Mouse (Mus musculus): ENCODE data around the gene Zfp354c.

Zfp354c gene

GRCm38 (mm10) chr11:50827010-50827953 lies at the start of gene Zfp354c:
Gene Zfp354c, minus strand, starts transcription at chr11:50827724.
- DNase-seq (ENCODE audit: extremely low read depth, insufficient read length, low spot score): peak; percentile 65

GRCm38 (mm10) chr11:50850989-50851601 lies 23.6 kb upstream of the Zfp354c start:
- no peak for DNase-seq (ENCODE audit: extremely low read depth, insufficient read length, low spot score)

- DNase-seq (ENCODE audit: extremely low read depth, insufficient read length, low spot score): no peak
Observed at GRCm38 (mm10) chr11:50850177-50850735, 22.7 kb upstream of the Zfp354c start, which contains the start of gene Grm6. Gene Grm6, plus strand, starts transcription at chr11:50850685.

- DNase-seq (ENCODE audit: extremely low read depth, insufficient read length, low spot score): no peak
Observed at GRCm38 (mm10) chr11:50849310-50849709, 21.8 kb upstream of the Zfp354c start.

GRCm38 (mm10) chr11:50848520-50849137 lies 21.1 kb upstream of the Zfp354c start:
- DNase-seq (ENCODE audit: extremely low read depth, insufficient read length, low spot score): no peak

- DNase-seq (ENCODE audit: extremely low read depth, insufficient read length, low spot score): no peak
Observed at GRCm38 (mm10) chr11:50847047-50847446, 19.5 kb upstream of the Zfp354c start.

GRCm38 (mm10) chr11:50845951-50846350 lies 18.4 kb upstream of the Zfp354c start:
- no peak for DNase-seq (ENCODE audit: extremely low read depth, insufficient read length, low spot score)

- DNase-seq (ENCODE audit: extremely low read depth, insufficient read length, low spot score): no peak
Observed at GRCm38 (mm10) chr11:50841023-50841735, 13.7 kb upstream of the Zfp354c start, which contains the start of gene Zfp879. Gene Zfp879, minus strand, starts transcription at chr11:50841552.

GRCm38 (mm10) chr11:50835727-50836126 lies 8.2 kb upstream of the Zfp354c start:
- DNase-seq (ENCODE audit: extremely low read depth, insufficient read length, low spot score): no peak

- no peak for DNase-seq (ENCODE audit: extremely low read depth, insufficient read length, low spot score)
Observed at GRCm38 (mm10) chr11:50826214-50826613, 1.3 kb downstream of the Zfp354c start.

- DNase-seq (ENCODE audit: extremely low read depth, insufficient read length, low spot score): no peak
Observed at GRCm38 (mm10) chr11:50814233-50814632, 13.3 kb downstream of the Zfp354c start.

- no peak for DNase-seq (ENCODE audit: extremely low read depth, insufficient read length, low spot score)
Observed at GRCm38 (mm10) chr11:50798836-50799235, 28.7 kb downstream of the Zfp354c start.

GRCm38 (mm10) chr11:50797674-50798073 lies 29.9 kb downstream of the Zfp354c start:
- DNase-seq (ENCODE audit: extremely low read depth, insufficient read length, low spot score): no peak

- no peak for DNase-seq (ENCODE audit: extremely low read depth, insufficient read length, low spot score)
Observed at GRCm38 (mm10) chr11:50771006-50771405, 56.5 kb downstream of the Zfp354c start.

- peak; percentile 55 for DNase-seq (ENCODE audit: extremely low read depth, insufficient read length, low spot score)
Observed at GRCm38 (mm10) chr11:50768995-50769749, 58.4 kb downstream of the Zfp354c start.

GRCm38 (mm10) chr11:50767039-50767438 lies 60.5 kb downstream of the Zfp354c start:
- no peak for DNase-seq (ENCODE audit: extremely low read depth, insufficient read length, low spot score)

- no peak for DNase-seq (ENCODE audit: extremely low read depth, insufficient read length, low spot score)
Observed at GRCm38 (mm10) chr11:50766461-50766860, 61.1 kb downstream of the Zfp354c start.

All from 3134 (cell line).